Mouse (Mus musculus) MEL (cell line): ENCODE measurements at regions not wholly inside any gene's neighbourhood (a gene's known extent, or its start where the extent isn't known, plus 50 kb on each side); places are given as distances from the start of the nearest gene placed in this dataset.

ENCODE experiments used
- DNase-seq: peaks from one replicate; pipeline ENCODE4 v3.0.0; 2011; ENCODE audit warnings: low read depth, low spot score
- H3K27ac ChIP-seq: 2 replicates; pipeline ENCODE4 v1.5.1; 2012; ENCODE audit warnings: low read depth, mild to moderate bottlenecking, control low read depth, low read length, moderate library complexity; ENCODE audit not compliant: control insufficient read depth
- H3K27me3 ChIP-seq, 2 experiments: fragments of 150-350 bp in 1 of 2; sonication (generic) in 1 of 2; 2 replicates each; pipeline ENCODE4 v1.6.1; 2012; ENCODE audit warnings: low read length in 2 of 2, mild to moderate bottlenecking in 2 of 2, improper control_type of control experiment in 1 of 2, moderate library complexity in 1 of 2; ENCODE audit not compliant: insufficient read depth in 2 of 2, control insufficient read depth in 1 of 2
- H3K36me3 ChIP-seq, 2 experiments: 2 replicates each; pipeline ENCODE4 v1.6.1; 2012 to 2014; ENCODE audit warnings: low read length in 2 of 2, improper control_type of control experiment in 1 of 2, inconsistent platforms in 1 of 2, mild to moderate bottlenecking in 1 of 2; ENCODE audit not compliant: insufficient read depth in 2 of 2, control insufficient read depth in 1 of 2
- H3K4me1 ChIP-seq, 2 experiments: fragments of 150-350 bp in 1 of 2; sonication (generic) in 1 of 2; 2 replicates each; pipeline ENCODE4 v1.6.1; 2012; ENCODE audit warnings: low read length in 2 of 2, improper control_type of control experiment in 1 of 2, mild to moderate bottlenecking in 1 of 2; ENCODE audit not compliant: insufficient read depth in 2 of 2, control insufficient read depth in 1 of 2
- H3K4me3 ChIP-seq, 2 experiments: fragments of 150-350 bp in 1 of 2; sonication (generic) in 1 of 2; 2 replicates each; pipeline ENCODE4 v1.5.1; 2012; ENCODE audit warnings: low read depth in 2 of 2, low read length in 2 of 2, mild to moderate bottlenecking in 2 of 2, moderate library complexity in 2 of 2, control low read depth in 1 of 2, improper control_type of control experiment in 1 of 2; ENCODE audit not compliant: control insufficient read depth in 1 of 2, insufficient read depth in 1 of 2
- H3K79me2 ChIP-seq: 2 replicates; pipeline ENCODE4 v1.6.1; 2012; ENCODE audit warnings: mild to moderate bottlenecking, low read length, moderate library complexity; ENCODE audit not compliant: control insufficient read depth, poor library complexity, insufficient read depth
- H3K9ac ChIP-seq: 2 replicates; pipeline ENCODE4 v1.6.1; 2012; ENCODE audit warnings: low read depth, mild to moderate bottlenecking, control low read depth, low read length, moderate library complexity; ENCODE audit not compliant: control insufficient read depth, poor library complexity, severe bottlenecking
- H3K9me3 ChIP-seq: fragments of 150-350 bp; sonication (generic); replicated peaks from 2 replicates; pipeline ENCODE4 v1.6.1; 2012; ENCODE audit warnings: mild to moderate bottlenecking, low read length, improper control_type of control experiment, moderate library complexity; ENCODE audit not compliant: insufficient read depth
- CHD1 ChIP-seq: IDR thresholded peaks from 2 replicates; pipeline ENCODE4 v1.6.1; 2012; ENCODE audit warnings: low read depth, mild to moderate bottlenecking, inconsistent platforms, low read length, improper control_type of control experiment
- CTCF ChIP-seq, 3 experiments: IDR thresholded peaks in 2 of 3; conservative IDR thresholded peaks in 1 of 3; 2 replicates each; pipeline ENCODE4 v1.5.1; 2011 to 2012; ENCODE audit warnings: low read length in 3 of 3, low read depth in 2 of 3, mild to moderate bottlenecking in 2 of 3, improper control_type of control experiment in 1 of 3, inconsistent platforms in 1 of 3, mixed read lengths in 1 of 3, moderate library complexity in 1 of 3; ENCODE audit not compliant: control insufficient read depth in 1 of 3, insufficient read depth in 1 of 3, poor library complexity in 1 of 3, severe bottlenecking in 1 of 3
- E2F4 ChIP-seq: IDR thresholded peaks from 2 replicates; pipeline ENCODE4 v1.6.1; 2011; ENCODE audit warnings: low read depth, low read length, improper control_type of control experiment, borderline replicate concordance
- GABPA ChIP-seq: IDR thresholded peaks from 2 replicates; pipeline ENCODE4 v1.6.1; 2012; ENCODE audit warnings: low read depth, mild to moderate bottlenecking, inconsistent platforms, low read length, improper control_type of control experiment, moderate library complexity
- GATA1 ChIP-seq: IDR thresholded peaks from 2 replicates; pipeline ENCODE4 v1.6.1; 2011; ENCODE audit warnings: low read depth, low read length, improper control_type of control experiment
- KAT2A ChIP-seq: conservative IDR thresholded peaks from 2 replicates; pipeline ENCODE4 v1.6.1; 2012; ENCODE audit warnings: low read depth, low read length, improper control_type of control experiment, inconsistent platforms
- MAFK ChIP-seq: IDR thresholded peaks from 2 replicates; pipeline ENCODE4 v1.6.1; 2011; ENCODE audit warnings: low read depth, mild to moderate bottlenecking, low read length, improper control_type of control experiment, borderline replicate concordance
- MAZ ChIP-seq: IDR thresholded peaks from 2 replicates; pipeline ENCODE4 v1.6.1; 2012; ENCODE audit warnings: low read depth, mild to moderate bottlenecking, inconsistent platforms, low read length, improper control_type of control experiment
- MEF2A ChIP-seq: IDR thresholded peaks from 2 replicates; pipeline ENCODE4 v1.6.1; 2014; ENCODE audit warnings: low read depth, mild to moderate bottlenecking, inconsistent platforms, low read length, improper control_type of control experiment; ENCODE audit not compliant: poor library complexity, insufficient replicate concordance, severe bottlenecking; ENCODE audit errors: extremely low read depth
- NELFE ChIP-seq: IDR thresholded peaks from 2 replicates; pipeline ENCODE4 v1.6.1; 2011; ENCODE audit warnings: low read depth, low read length, improper control_type of control experiment
- POLR2A ChIP-seq, 2 experiments: IDR thresholded peaks; 2 replicates each; pipeline ENCODE4 v1.6.1; 2011 to 2012; ENCODE audit warnings: low read length in 2 of 2, mild to moderate bottlenecking in 2 of 2, control low read depth in 1 of 2, improper control_type of control experiment in 1 of 2, low read depth in 1 of 2, moderate library complexity in 1 of 2; ENCODE audit not compliant: control insufficient read depth in 1 of 2, insufficient read depth in 1 of 2, poor library complexity in 1 of 2
- POLR2AphosphoS5 ChIP-seq: IDR thresholded peaks from 2 replicates; pipeline ENCODE4 v1.6.1; 2012; ENCODE audit warnings: low read depth, borderline replicate concordance, mild to moderate bottlenecking, inconsistent platforms, low read length, moderate library complexity, mixed read lengths
- RCOR1 ChIP-seq: IDR thresholded peaks from 2 replicates; pipeline ENCODE4 v1.6.1; 2012; ENCODE audit warnings: low read depth, mild to moderate bottlenecking, inconsistent platforms, low read length, improper control_type of control experiment
- SIN3A ChIP-seq: IDR thresholded peaks from 2 replicates; pipeline ENCODE4 v1.6.1; 2012; ENCODE audit warnings: low read length, improper control_type of control experiment, inconsistent platforms
- SMC3 ChIP-seq: IDR thresholded peaks from 2 replicates; pipeline ENCODE4 v1.6.1; 2011; ENCODE audit warnings: low read depth, low read length, improper control_type of control experiment
- USF2 ChIP-seq, 2 experiments: IDR thresholded peaks; 2 replicates each; pipeline ENCODE4 v1.6.1; 2011 to 2012; ENCODE audit warnings: improper control_type of control experiment in 2 of 2, low read length in 2 of 2, borderline replicate concordance in 1 of 2, inconsistent platforms in 1 of 2, low read depth in 1 of 2, mild to moderate bottlenecking in 1 of 2; ENCODE audit not compliant: insufficient read depth in 1 of 2
- ZNF384 ChIP-seq: IDR thresholded peaks from 2 replicates; pipeline ENCODE4 v1.6.1; 2012; ENCODE audit warnings: low read depth, mild to moderate bottlenecking, inconsistent platforms, low read length, improper control_type of control experiment

DNA sequence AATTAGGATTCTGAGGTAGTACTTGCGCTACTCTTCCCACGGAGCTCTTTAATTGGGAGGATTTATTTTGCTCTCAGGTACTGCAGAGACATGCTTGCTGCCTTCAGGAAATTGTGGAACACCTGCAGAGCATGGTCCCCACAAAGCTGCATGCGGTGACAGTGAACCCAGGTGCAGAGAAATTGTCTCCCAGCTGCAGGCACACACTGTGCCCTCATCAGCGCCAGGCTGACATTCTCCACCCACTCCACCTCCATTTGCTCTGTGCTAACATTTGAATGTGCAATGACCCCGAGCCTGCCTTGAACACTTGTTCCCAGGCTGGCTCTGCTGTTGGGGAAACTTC is 83.7 kb upstream of the Reg3g start:
- TF ChIP-seq RCOR1: no peak
- no peak for TF ChIP-seq POLR2AphosphoS5
- no peak for TF ChIP-seq SMC3
- no peak for TF ChIP-seq GATA1
- TF ChIP-seq USF2 (IDR thresholded peaks at IDR 0.05; ENCODE audit: borderline replicate concordance in 1 of 2, insufficient read depth in 1 of 2, low read depth in 1 of 2, low read length in 2 of 2): no peak
- TF ChIP-seq MAZ: no peak
- no peak for TF ChIP-seq MEF2A
- no peak for TF ChIP-seq CTCF (IDR thresholded peaks at IDR 0.05 in 2 of 3, conservative IDR thresholded peaks at IDR 0.05 in 1 of 3; ENCODE audit: control insufficient read depth in 1 of 3, insufficient read depth in 1 of 3, low read depth in 2 of 3, low read length in 3 of 3, poor library complexity in 1 of 3, severe bottlenecking in 1 of 3)
- TF ChIP-seq KAT2A: no peak
- Histone ChIP-seq H3K4me1 (no peaks in the 10 kb centered on the region), H3K4me3 (no peak overlapping the region)

DNA sequence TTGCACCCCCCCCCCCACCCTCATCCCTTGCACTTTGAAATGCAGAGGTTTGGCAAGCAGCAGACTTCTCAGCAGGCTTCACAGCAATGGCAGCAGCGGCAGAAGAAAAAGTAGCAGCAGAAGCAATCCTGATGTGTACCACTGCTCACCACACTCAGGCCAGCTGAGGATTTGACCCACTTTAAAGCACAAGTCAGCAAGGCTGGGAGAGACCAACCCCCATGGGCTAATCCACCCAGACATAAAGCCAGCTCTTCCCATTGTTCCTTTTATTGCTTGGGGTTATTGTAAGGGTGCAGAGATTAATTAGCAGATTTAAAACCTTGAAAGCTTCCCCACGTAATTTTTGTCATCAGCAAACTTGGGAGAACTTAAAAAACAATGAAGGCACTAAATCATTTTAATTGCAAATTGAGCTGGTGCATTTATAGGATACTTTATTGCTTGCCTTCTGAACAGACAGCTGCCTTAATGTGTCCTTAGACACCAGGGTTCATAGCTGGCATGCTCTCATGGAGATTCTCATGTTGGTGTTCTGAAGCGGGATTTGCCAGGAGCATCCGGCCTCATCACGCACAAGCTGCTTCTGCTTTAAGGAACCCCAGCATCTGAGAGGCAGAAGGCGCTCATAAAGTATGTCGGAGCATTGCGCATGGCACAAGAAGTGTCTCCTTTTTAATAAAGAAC is 83.1 kb upstream of the Reg3g start:
- H3K4me3 ChIP-seq: no peak overlapping the region
- H3K79me2 ChIP-seq: no peaks in the 10 kb centered on the region
- no peak overlapping the region for H3K9ac ChIP-seq
- no peak for DNase-seq
- no peaks in the 10 kb centered on the region for H3K36me3 ChIP-seq
- no peak overlapping the region for H3K27ac ChIP-seq
- H3K4me1 ChIP-seq: no peaks in the 10 kb centered on the region
- TF ChIP-seq E2F4: no peak
- no peak for TF ChIP-seq POLR2A (IDR thresholded peaks at IDR 0.05; ENCODE audit: control insufficient read depth in 1 of 2, insufficient read depth in 1 of 2, low read depth in 1 of 2, low read length in 2 of 2, poor library complexity in 1 of 2)
- no peak for TF ChIP-seq SIN3A
- TF ChIP-seq ZNF384: no peak
- TF ChIP-seq SMC3: no peak
- TF ChIP-seq CHD1: no peak
- no peak for TF ChIP-seq GABPA
- TF ChIP-seq MAFK: no peak
- TF ChIP-seq NELFE: no peak
- H3K9me3 ChIP-seq: no peaks in the 10 kb centered on the region
- H3K27me3 ChIP-seq: no peaks in the 10 kb centered on the region

More for the DNA sequence above, 83.7 kb upstream of the Reg3g start:
- Histone ChIP-seq H3K9ac (no peak overlapping the region), H3K36me3 (no peaks in the 10 kb centered on the region), H3K9me3 (no peaks in the 10 kb centered on the region), H3K27me3 (no peaks in the 10 kb centered on the region), H3K79me2 (no peaks in the 10 kb centered on the region), H3K27ac (no peak overlapping the region)
- DNase-seq: no peak
